Comparison of ENCODE assay signal across 8 mouse cellular contexts in the genomic region with DNA sequence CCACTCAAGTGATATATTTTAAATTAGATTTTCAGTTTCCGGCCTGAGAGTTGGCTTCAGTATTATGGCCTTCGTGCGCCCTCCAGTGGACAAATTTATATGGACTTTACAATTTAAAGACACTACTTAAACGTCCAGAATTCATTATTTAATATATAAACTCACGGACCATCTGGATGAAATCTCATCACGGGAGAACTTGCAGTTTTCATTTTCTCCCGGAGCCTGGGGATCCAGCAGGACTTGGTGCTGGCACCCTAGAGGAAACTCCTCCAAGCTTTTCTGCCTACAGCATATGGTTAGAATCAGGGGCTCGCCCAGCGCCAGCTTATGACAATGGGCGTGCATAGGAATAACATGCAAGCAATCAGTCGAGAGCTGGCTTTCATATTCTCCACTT.
DNase-seq lines count a peak whose midpoint lies in the region; ATAC-seq lines count a peak whose summit lies in the region.

No protein-coding gene starts in this region.

- DNase-seq in gastrocnemius, adult 18-20 months (ENCODE audit: low spot score) = peak; percentile 3
- no peak for DNase-seq in gastrocnemius, adult 8-10 months (ENCODE audit: low spot score in 2 of 2)
- DNase-seq in Muller cell, postnatal 12 days (ENCODE audit: inconsistent ontology term) = peak; percentile 18
- DNase-seq in left cerebral cortex, postnatal 36 days (ENCODE audit: low spot score in 2 of 2) = peak; percentile 5 to 8
- DNase-seq in ovary, postnatal 10 days (ENCODE audit: low spot score) = no peak

- no peaks in the 10 kb centered on the region for H3K36me3 ChIP-seq in forebrain, embryonic 12.5 days (replicated peaks)
- no peaks in the 10 kb centered on the region for H3K36me3 ChIP-seq in intestine, embryonic 15.5 days
- no peaks in the 10 kb centered on the region for H3K36me3 ChIP-seq in neural tube, embryonic 12.5 days

- no peaks in the 10 kb centered on the region for H3K9me3 ChIP-seq in forebrain, embryonic 12.5 days
- H3K9me3 ChIP-seq in intestine, embryonic 15.5 days = no peaks in the 10 kb centered on the region
- no peaks in the 10 kb centered on the region for H3K9me3 ChIP-seq in neural tube, embryonic 12.5 days

- H3K4me2 ChIP-seq in forebrain, embryonic 12.5 days = no peak overlapping the region
- H3K4me2 ChIP-seq in intestine, embryonic 15.5 days (replicated peaks) = peak overlapping the region; percentile 37; the same call in 1 of the 2 replicates
- 0 out of 2 replicates have a peak overlapping the region, but pooled peaks have one; percentile 24 for H3K4me2 ChIP-seq in neural tube, embryonic 12.5 days (replicated peaks)

- WGBS in forebrain, embryonic 12.5 days = 35% methylated on average over 11 of the region's 11 CpGs
- WGBS in intestine, embryonic 15.5 days = 28% methylated on average over 11 of the region's 11 CpGs
- WGBS in neural tube, embryonic 12.5 days = 36% methylated on average over 11 of the region's 11 CpGs

- ATAC-seq in forebrain, embryonic 12.5 days (ENCODE audit: low FRiP score) = peak; percentile 68
- ATAC-seq in intestine, embryonic 15.5 days = no peak
- peak; percentile 53; the same call in 1 of the 2 replicates for ATAC-seq in neural tube, embryonic 12.5 days (ENCODE audit: low FRiP score, low read depth)

- H3K4me1 ChIP-seq in forebrain, embryonic 12.5 days = no peaks in the 10 kb centered on the region
- H3K4me1 ChIP-seq in intestine, embryonic 15.5 days (replicated peaks) = no peaks in the 10 kb centered on the region
- no peaks in the 10 kb centered on the region for H3K4me1 ChIP-seq in neural tube, embryonic 12.5 days

- no peak overlapping the region for H3K27ac ChIP-seq in forebrain, embryonic 12.5 days
- no peak overlapping the region for H3K27ac ChIP-seq in intestine, embryonic 15.5 days
- H3K27ac ChIP-seq in neural tube, embryonic 12.5 days = no peak overlapping the region

- H3K27me3 ChIP-seq in forebrain, embryonic 12.5 days = no peaks in the 10 kb centered on the region
- H3K27me3 ChIP-seq in intestine, embryonic 15.5 days (replicated peaks) = no peaks in the 10 kb centered on the region
- H3K27me3 ChIP-seq in neural tube, embryonic 12.5 days (replicated peaks) = no peaks in the 10 kb centered on the region

- no peak overlapping the region for H3K9ac ChIP-seq in forebrain, embryonic 12.5 days
- no peak overlapping the region for H3K9ac ChIP-seq in intestine, embryonic 15.5 days
- H3K9ac ChIP-seq in neural tube, embryonic 12.5 days = no peak overlapping the region

- intact Hi-C loops in left cerebral cortex, postnatal 36 days (cut with DNase I) = no loop called here

- H3K4me3 ChIP-seq in forebrain, embryonic 12.5 days (replicated peaks) = no peak overlapping the region
- no peak overlapping the region for H3K4me3 ChIP-seq in intestine, embryonic 15.5 days (replicated peaks)
- no peak overlapping the region for H3K4me3 ChIP-seq in neural tube, embryonic 12.5 days

Comparison
In these comparisons a context has a peak if more than half of its experiments do, and no peak if none do; other contexts are left out.
1. DNase-seq: peak in gastrocnemius, adult 18-20 months (single experiment), Muller cell, postnatal 12 days (single experiment) and left cerebral cortex, postnatal 36 days (2 of 2); none in gastrocnemius, adult 8-10 months (0 of 2) and ovary, postnatal 10 days (single experiment).